Mouse (Mus musculus): ENCODE results near the gene Ggt5. TPM values are rescaled to one million over a fixed set of nuclear protein-coding genes. Genes with fewer than 3 reads are reported as not detected.

The Ggt5 gene
- total RNA-seq, 2 experiments from 2014 or later: 2.6 to 2.9 TPM

GRCm38 (mm10) chr10:75650306-75650902 is 61.3 kb downstream of the Ggt5 start:
- DNase-seq (ENCODE audit: low spot score in 2 of 2): no peak

- DNase-seq (ENCODE audit: low spot score in 2 of 2): no peak
Observed at GRCm38 (mm10) chr10:75651381-75652068, 62.4 kb downstream of the Ggt5 start.

GRCm38 (mm10) chr10:75654053-75654452 is 64.9 kb downstream of the Ggt5 start:
- DNase-seq (ENCODE audit: low spot score in 2 of 2): no peak

GRCm38 (mm10) chr10:75657165-75657564 is 68.0 kb downstream of the Ggt5 start:
- DNase-seq (ENCODE audit: low spot score in 2 of 2): no peak

- no peak for DNase-seq (ENCODE audit: low spot score in 2 of 2)
Observed at GRCm38 (mm10) chr10:75657772-75658171, 68.6 kb downstream of the Ggt5 start.

GRCm38 (mm10) chr10:75661381-75661780 is 72.2 kb downstream of the Ggt5 start:
- DNase-seq (ENCODE audit: low spot score in 2 of 2): no peak

GRCm38 (mm10) chr10:75661876-75662275 is 72.7 kb downstream of the Ggt5 start:
- DNase-seq (ENCODE audit: low spot score in 2 of 2): no peak

- no peak for DNase-seq (ENCODE audit: low spot score in 2 of 2)
Observed at GRCm38 (mm10) chr10:75662575-75662974, 73.4 kb downstream of the Ggt5 start.

- no peak for DNase-seq (ENCODE audit: low spot score in 2 of 2)
Observed at GRCm38 (mm10) chr10:75664673-75665270, 75.6 kb downstream of the Ggt5 start.

GRCm38 (mm10) chr10:75666451-75667030 is 77.4 kb downstream of the Ggt5 start:
- no peak for DNase-seq (ENCODE audit: low spot score in 2 of 2)

Other genes with a start within 250 kb of the Ggt5 start
- under 1 TPM; 0.41 to 0.58 TPM for gene Upb1, start 188.2 kb upstream of the Ggt5 start, total RNA-seq (2021)
- 100 to 1,000 TPM in 1 of 2 experiments, 10 to 100 TPM in 1; 98.1 to 109 TPM for gene Snrpd3, start 71.8 kb upstream of the Ggt5 start, total RNA-seq (2021)
- gene Gucd1, start 71.4 kb upstream of the Ggt5 start, total RNA-seq (2021): 10 to 100 TPM; 19.4 to 23.7 TPM
- gene Lrrc75b, start 29.0 kb upstream of the Ggt5 start, total RNA-seq (2021): 10 to 100 TPM; 24.0 to 24.7 TPM
- gene Ggt1, start 27.7 kb upstream of the Ggt5 start, total RNA-seq (2021): 1 to 10 TPM; 2.7 to 3.7 TPM
- gene Susd2, start 54.7 kb downstream of the Ggt5 start, total RNA-seq (2021): 1 to 10 TPM; 1.6 to 2.8 TPM
- 10 to 100 TPM; 72.5 to 96.4 TPM for gene Cabin1, start 175.0 kb downstream of the Ggt5 start, total RNA-seq (2021)
- gene Ddt, start 184.1 kb downstream of the Ggt5 start, total RNA-seq (2021): 10 to 100 TPM; 34.4 to 34.8 TPM
- not detected for gene Gm20441, start 191.6 kb downstream of the Ggt5 start, total RNA-seq (2021)
- gene Gstt3, start 192.1 kb downstream of the Ggt5 start, total RNA-seq (2021): under 1 TPM; 0.96 to 0.98 TPM
- gene Gstt1, start 209.2 kb downstream of the Ggt5 start, total RNA-seq (2021): 1 to 10 TPM; 2.8 to 5.2 TPM
- gene Gstt4, start 233.2 kb downstream of the Ggt5 start, total RNA-seq (2021): not detected
- gene Gstt2, start 248.1 kb downstream of the Ggt5 start, total RNA-seq (2021): 1 to 10 TPM; 5.0 to 6.1 TPM

Measured in layer of hippocampus, postnatal 10 days (tissue).